Mouse (Mus musculus) urinary bladder, postnatal 36 days (tissue): ENCODE measurements around the gene Sgta.
"Not testable (repeated sequence)": the region's sequence is repeated elsewhere in the genome, so short reads cannot be mapped to it uniquely, and the experiment has no call there.

Experiments
- DNase-seq, 2 experiments: peaks; one replicate each; pipeline ENCODE4 v3.0.0; 2022; ENCODE audit warnings: low spot score in 2 of 2, mixed read lengths in 1 of 2

Gene Sgta

DNA sequence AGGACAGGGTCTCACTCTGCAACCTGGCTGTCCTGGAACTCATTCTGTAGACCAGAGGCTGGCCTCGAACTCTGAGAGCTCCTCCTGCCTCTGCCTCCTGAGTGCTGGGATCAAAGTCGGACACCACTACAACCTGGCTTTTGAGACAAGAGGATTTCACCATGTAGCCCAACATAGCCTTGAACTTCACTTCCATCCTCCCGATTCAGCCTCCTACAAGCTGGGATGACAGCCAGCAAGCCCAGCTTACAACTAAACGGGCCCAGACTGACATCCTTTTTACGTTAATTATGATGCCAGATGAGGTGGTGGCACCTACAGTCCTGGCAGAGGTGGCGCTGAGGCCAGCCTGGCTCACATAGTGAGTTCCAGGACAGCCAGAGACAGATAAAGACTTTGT, 1.1 kb downstream of the Sgta start:
- no peak for DNase-seq

DNA sequence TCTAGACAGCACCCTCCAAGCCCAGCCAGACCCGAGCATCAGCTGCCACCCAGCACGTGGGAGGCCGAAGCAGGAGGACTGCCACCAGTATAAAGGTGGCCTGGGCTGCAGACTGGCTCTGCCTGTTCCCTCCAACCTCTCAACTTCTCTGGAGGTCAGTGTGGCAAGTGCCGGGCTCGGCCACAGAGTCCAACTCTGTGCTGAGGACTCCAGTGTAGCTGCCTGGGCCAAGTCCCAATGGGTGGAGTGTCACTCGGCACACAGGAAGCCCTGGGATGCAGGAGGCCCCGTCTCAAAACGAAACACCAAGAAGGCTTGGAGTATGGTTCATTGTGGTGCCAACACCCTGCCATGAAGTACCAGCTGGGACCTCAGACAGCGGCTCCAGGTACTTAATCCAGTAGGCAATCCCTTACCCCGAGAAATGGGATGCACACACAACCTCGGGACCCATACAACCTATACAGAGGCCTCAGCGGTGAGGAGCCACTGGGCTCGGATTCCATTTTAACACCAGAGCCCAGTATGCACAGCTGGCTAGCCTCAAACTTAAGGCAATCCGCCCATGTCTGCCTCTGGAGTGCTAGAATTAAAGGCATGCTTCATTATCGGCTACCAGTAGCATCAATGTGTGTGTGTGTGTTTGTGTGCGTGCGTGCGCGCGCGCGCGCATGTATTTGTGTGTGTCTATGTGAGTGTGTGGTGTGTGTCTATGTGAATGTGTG, 2.4 kb downstream of the Sgta start:
- peak in 1 of 2 experiments; percentile 51 for DNase-seq

GRCm38 (mm10) chr10:81055802-81056340, 4.1 kb downstream of the Sgta start:
- not testable (repeated sequence) for DNase-seq

- DNase-seq: no peak
These were observed 4.8 kb downstream of the Sgta start for GRCm38 (mm10) chr10:81055169-81055568.

GRCm38 (mm10) chr10:81052577-81052976, 7.4 kb downstream of the Sgta start:
- DNase-seq: no peak

GRCm38 (mm10) chr10:81051133-81051532, 8.8 kb downstream of the Sgta start:
- no peak for DNase-seq

GRCm38 (mm10) chr10:81050645-81051044, 9.3 kb downstream of the Sgta start:
- DNase-seq: no peak

DNA sequence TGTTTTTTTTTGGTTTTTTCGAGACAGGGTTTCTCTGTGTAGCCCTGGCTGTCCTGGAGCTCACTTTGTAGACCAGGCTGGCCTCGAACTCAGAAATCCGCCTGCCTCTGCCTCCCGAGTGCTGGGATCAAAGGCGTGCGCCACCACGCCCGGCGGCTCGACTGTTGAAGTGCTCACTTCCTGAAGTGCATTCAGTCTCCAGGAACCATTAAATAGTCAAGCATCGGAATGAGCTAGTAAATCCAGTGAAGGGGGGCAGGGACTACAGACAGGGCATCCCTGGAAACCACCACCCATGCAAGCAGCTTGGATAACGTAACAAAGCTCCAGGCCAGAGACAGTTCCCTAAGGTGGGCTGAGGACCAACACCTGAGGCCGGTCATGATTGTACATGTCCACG, 14.7 kb downstream of the Sgta start:
- not testable (repeated sequence) for DNase-seq

DNA sequence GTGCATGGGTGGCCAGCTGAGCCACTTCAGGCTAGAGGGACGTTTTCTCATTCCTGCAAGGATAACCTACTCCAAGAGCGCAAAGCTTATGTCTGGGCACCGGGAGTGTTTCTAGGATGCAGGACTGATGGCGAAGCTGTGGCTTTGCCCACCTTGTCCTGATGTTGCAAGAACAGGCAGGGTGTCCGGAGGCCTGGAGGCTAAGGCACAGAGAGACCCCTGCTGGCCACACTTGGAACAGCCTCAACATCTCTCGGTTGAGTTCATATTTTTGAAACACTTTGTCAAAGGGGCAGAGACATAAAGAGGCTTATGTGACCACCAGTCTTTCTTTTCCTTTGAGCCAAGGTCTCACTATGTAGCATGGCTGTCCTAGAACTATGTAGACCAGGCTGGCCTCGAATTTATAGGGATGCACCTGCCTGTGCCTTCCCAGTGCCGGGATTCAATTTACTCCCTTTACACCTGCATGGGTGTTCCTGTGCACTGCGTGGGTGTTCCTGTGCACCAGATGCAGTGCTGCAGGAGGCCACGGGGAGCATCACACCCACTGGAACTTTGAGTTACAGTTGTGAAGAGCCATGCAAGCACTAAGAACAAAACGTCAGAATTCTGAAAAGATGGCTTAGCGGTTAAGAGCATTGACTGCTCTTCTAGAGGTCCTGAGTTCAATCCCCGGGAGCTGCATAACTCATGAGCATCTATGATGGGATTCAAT, 18.4 kb downstream of the Sgta start:
- peak; percentile 58 to 61 for DNase-seq

DNA sequence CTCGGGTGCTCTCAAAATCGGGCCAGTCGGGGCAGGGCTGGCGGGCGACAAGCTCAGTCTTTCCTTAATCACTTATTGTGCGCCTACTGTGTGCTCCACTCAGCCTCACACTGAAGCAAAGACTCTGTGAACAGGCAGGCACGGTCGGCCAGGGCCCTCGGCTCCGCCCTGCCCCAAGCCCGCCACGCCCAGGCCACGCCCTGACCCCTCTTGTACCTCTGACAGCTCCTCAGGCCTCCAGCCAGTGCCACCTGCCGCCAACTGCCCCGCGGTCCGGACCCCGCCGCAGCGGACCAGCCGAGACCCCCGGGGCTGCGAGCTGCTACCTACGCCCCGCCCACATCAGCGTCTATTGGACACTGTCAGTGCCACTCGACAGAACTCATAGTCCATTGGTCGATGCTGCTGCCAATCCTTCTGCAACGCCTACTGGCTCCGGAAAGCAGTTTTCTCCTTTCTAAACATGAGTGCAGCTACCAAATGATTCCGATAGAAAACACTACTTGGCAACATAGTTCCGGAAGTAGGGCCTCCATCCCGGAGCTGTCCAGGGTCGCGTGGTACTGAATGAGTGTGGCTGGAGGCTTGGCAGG, 22.9 kb downstream of the Sgta start, which contains the start of gene Slc39a3:
TSS of gene Slc39a3 (minus strand) at position 439 of the 593 bp plus-strand sequence.
- peak; percentile 97 to 99 for DNase-seq

DNA sequence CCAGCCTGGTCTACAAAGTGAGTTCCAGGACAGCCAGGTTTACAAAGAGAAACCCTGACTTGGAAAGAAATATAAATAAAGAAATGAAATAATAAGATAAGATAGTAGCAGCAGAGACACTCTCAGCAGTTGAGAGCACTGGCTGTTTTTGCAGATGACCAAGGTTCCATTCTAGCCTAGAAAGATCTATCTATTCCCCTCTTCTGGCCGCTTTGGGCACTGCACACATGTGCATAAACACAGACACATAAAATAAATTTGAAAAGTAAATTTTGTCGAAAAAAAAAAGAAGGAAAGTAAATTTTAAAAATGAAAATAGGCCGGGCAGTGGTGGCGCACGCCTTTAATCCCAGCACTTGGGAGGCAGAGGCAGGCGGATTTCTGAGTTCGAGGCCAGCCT, 23.7 kb downstream of the Sgta start:
- DNase-seq: no peak

DNA sequence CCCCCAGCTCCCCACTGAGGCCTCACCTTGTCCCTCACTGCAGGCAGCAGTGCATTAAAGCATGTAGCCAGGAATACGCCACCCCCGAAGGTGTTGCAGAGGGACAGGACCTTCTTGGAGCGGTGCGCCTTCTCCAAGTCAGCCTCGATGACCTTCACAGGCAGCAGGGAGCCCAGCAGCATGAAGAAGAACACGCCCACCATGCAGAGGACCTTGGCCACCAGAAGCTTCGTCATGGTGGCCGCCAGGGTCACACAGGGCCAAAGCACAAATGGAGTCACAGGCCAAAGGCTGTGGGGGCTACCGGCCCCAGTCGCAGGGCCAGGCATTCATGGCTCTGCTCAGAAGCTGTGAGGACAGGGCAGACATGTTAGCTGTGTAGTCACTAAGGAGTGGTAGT, 26.4 kb downstream of the Sgta start:
- no peak for DNase-seq

DNA sequence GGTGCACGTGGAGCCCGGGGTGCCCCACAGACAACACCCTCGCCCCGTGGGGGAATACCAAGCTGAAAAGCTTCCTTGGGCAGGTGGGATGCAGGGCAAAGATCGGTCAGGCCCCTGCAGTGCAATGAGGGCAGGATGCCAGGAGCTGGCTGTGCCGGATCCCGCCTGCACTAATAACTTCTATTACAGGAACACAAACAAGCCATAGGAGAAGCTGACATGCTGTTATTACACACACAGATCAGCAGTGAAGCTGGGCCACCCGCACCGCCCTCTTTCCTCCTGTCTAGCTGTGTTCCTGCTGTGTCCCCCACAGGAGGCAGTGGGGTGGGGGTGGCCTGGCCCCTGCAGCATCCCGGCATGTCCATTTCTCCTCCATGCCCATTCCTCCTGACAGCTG, 30.9 kb downstream of the Sgta start:
- DNase-seq: no peak

DNA sequence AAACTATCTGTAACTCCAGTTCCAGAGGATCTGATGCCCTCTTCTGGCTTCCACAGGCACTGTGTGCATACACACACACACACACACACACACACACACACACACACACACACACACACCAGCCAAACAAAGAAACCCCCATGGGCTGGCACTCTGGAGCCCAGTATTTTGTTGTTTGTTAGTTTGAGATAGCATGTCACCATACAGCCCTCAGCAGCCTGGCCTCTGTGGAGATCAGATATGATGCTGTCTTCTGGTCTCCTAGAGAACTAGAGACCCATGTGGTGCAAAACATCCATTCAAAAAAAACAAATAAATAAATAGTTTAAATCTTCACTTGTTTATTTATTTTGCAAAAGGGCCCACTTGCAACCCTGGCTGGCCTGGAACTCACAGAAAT, 31.8 kb downstream of the Sgta start:
- no peak for DNase-seq

GRCm38 (mm10) chr10:81027331-81027730, 32.6 kb downstream of the Sgta start:
- DNase-seq: no peak

- DNase-seq: no peak
These were observed 33.1 kb downstream of the Sgta start for GRCm38 (mm10) chr10:81026857-81027256.

DNA sequence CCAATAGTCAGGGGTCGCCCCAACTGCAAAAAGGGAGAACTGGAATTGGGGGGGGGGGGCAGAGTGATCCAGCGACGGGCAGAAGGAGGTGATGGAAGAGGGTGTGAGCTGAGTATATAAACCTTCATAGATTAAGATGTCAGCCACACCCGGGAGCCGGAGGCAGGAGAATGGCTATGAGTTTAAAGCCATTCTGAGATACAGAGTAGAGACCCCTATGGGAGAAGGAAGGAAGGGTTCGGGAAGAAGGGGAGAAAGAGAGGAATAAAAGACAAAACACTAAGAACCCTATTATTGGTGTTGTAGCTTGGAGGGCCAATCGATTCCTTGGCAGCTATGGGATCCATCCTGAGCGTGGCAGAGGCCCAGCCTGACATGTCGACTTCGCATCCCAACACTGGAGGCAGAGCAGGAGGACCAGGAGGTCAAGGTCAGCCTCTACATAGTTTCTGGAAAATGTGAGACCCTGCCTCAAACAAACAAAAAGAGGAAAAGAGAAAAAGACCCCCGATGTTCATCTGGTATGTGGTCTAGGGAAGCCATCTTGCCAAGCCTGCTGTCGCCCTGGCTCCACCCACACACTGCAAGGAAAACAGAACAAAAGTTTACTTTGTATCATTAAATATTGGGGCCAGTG, 34.2 kb downstream of the Sgta start, which contains the start of gene Diras1:
TSS of gene Diras1 (minus strand) at position 24 of the 637 bp plus-strand sequence.
- no peak for DNase-seq

DNA sequence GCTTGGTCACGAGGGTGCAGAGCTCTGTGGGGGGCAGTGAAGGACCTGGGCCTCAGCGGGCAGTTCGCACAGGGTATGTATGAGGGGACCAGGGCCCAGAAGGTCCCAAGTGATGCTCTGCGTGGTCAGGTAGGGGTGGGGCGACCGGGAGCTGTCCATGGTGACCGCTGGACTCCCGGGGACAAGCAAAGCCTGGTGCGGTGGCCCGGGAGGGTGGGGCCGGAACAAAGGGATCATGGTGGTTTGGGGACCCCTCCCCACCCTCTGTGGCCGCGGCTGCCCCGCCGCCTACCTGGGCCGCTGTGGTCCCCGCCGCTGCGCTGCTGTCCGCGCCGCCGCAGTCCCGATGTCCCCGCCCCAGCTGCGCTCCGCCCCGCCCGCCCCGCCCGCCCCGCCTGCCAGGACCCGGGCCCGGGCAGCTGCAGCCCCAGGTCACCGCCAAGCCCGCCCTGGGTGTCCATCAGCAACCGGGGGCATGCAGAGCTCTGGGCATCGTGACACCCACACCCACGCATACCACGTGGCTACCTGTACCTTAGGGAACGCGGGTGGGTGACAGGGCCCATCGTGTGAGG, 34.8 kb downstream of the Sgta start:
- no peak for DNase-seq

DNA sequence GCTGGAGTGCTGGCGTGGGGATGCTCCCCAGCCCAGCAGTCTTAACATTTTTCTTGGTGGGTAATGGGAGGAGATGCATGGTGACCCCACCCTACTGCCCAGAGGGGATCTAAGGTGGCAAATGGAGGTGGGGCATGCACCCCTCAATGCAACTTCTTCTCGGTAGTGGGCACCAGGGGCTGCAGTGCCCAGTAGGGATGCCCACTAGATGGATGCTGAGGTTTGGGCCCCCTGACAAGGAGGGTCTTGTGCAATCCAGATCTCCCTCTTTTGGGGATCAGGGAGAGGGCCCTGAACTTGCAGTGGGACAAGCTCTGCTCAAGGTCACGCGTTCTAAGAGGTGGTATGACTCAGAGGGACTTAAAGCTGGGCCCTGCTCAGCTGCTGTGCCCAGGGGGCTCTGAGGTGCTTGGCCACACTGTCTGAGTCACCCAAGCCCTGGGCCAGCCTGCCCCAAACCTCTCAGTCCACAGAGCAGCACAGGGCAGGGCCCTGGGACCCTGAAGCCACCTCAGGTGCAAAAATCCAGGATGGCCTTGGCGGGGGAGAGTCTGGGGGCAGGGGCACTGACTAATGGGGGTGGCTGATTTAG, 35.5 kb downstream of the Sgta start:
- no peak for DNase-seq

GRCm38 (mm10) chr10:81022744-81023143, 37.2 kb downstream of the Sgta start:
- no peak for DNase-seq

DNA sequence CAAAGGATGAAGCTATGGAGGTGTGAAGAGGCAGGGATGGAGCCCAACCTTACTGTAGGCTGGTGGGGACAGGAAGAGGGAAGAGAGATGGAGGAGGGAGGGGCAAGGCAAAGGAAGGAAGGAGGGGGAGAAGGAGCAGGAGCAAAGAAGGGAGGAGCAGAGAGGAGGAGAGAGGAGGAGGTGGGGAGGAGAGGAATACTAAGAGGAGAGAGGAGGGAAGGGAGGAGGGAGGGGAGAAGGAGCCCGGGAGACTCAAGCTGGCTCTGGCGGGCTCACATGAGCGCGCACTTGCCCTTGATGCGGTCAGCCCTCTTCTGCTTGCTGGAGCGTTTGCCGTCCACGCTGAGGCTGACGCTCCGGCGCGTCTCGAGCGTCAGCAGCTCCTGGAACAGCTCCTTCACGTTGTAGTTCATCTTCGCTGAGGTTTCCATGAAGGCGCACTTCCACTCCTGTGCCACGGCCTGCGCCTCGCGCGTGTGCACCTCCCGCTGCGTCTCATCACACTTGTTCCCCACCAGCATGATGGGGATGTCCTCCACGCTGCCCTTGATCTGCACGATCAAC, 38.4 kb downstream of the Sgta start:
- no peak for DNase-seq
